Mouse (Mus musculus): Measurements from ENCODE around the gene Grk2. TPM values are rescaled to one million over a fixed set of nuclear protein-coding genes. Genes with fewer than 3 reads are reported as not detected.

The Grk2 gene
- total and polyA plus RNA-seq, 2 experiments from 2014 or later: 7.8 to 50.4 TPM

DNA sequence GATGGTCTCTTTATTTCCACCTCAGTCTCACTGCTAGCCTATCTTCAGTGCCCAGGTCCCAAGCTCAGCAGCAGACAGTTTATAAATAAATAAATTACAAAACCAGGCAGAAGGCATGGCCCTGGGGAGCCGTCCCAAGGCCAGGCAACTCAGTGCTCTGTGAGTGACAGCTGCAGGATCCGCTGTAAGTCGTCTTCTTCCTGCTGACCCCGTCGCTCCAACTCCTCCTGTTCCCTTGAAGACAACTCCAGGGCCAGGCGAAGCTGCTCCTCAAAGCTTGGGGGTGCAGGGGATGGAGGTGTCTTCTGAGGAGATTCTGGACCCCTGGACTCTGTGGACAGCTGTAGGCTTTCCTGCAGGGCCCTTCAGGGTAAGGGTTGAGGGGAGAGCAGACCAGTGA is 35.8 kb downstream of the Grk2 start:
- H3K4me2 ChIP-seq (ENCODE audit: low read depth, low read length): no peak overlapping the region
- H3K36me3 ChIP-seq (replicated peaks; ENCODE audit: control insufficient read depth, insufficient read depth, low read length): no peaks in the 10 kb centered on the region
- DNase-seq (ENCODE audit: low spot score): no peak
- H3K9ac ChIP-seq (replicated peaks; ENCODE audit: low read depth, low read length): no peak overlapping the region
- no peaks in the 10 kb centered on the region for H3K4me1 ChIP-seq (ENCODE audit: control insufficient read depth, insufficient read depth)
- no peak for TF ChIP-seq EP300 (IDR thresholded peaks at IDR 0.05; ENCODE audit: low read depth)
- TF ChIP-seq CTCF (IDR thresholded peaks at IDR 0.05; ENCODE audit: low read depth): no peak
- no peak overlapping the region for H3K4me3 ChIP-seq (ENCODE audit: low read depth, low read length)
- no peaks in the 10 kb centered on the region for H3K9me3 ChIP-seq (replicated peaks; ENCODE audit: control insufficient read depth, low read length)
- H3K27ac ChIP-seq (ENCODE audit: low read depth): no peak overlapping the region
- ATAC-seq (ENCODE audit: insufficient read depth, low read depth): no peak
- WGBS: 60% methylated on average over 6 of the region's 6 CpGs
- peaks cover 7% of the 10 kb centered on the region; the same call in 1 of the 2 replicates for H3K27me3 ChIP-seq (ENCODE audit: control insufficient read depth, insufficient read depth, low read length)

DNA sequence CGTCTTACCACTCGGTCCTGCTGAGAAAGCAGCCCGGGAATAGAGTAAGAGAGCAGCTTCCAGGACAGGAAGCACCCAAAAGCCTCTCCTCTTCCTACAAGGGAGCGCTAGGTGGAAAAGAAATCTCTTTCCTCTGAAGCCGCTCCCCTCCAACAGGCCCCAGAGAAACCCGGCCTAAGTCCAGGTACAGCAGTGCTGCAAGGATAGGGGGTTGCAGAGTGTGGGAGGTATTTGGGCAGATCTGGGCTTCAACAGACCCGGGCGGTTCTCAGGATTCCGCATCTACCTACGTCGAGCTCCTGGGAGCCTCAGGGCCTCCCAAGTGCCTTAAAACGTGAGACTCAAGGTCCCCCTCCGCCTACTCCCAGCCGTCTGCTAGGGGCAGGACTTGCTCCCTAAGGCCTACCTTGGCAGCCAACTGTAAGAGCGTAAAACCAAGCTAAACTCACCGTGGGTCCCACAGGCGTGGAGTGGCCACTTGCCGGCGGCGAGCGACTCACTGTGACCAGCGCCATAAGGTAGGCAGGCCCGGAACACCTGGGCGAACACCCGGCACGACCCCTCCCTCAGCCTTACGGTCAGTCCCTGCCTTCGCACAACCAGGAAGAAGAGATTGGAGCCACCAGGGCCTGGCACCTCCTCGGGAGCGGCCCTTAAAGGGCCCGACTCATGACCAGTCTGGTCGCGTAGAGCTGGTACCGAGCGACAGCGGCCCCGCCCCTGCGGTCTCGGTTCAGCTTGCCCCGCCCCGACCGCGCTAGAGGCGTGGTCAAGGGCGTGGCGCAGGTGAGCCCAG is 37.3 kb downstream of the Grk2 start, which contains the start of gene Ssh3:
Gene Ssh3, minus strand, starts transcription at position 615 of the 796 bp plus-strand sequence.
- Histone ChIP-seq H3K9me3 (replicated peaks; ENCODE audit: control insufficient read depth, low read length) (no peaks in the 10 kb centered on the region), H3K36me3 (replicated peaks; ENCODE audit: control insufficient read depth, insufficient read depth, low read length) (no peaks in the 10 kb centered on the region), H3K9ac (replicated peaks; ENCODE audit: low read depth, low read length) (peak within 1 kb of the TSS; percentile 54), H3K4me3 (ENCODE audit: low read depth, low read length) (peak within 1 kb of the TSS; percentile 48), H3K27me3 (ENCODE audit: control insufficient read depth, insufficient read depth, low read length) (peaks cover 7% of the 10 kb centered on the region; the same call in 1 of the 2 replicates), H3K4me2 (ENCODE audit: low read depth, low read length) (peak within 1 kb of the TSS; percentile 73), H3K4me1 (ENCODE audit: control insufficient read depth, insufficient read depth) (no peaks in the 10 kb centered on the region), H3K27ac (ENCODE audit: low read depth) (no peak within 1 kb of the TSS)
- peak; percentile 49 for DNase-seq (ENCODE audit: low spot score)
- peak; percentile 76 for ATAC-seq (ENCODE audit: insufficient read depth, low read depth)
- 8% methylated on average over 46 of the region's 46 CpGs for WGBS
- TF ChIP-seq EP300 (IDR thresholded peaks at IDR 0.05; ENCODE audit: low read depth) (no peak), CTCF (IDR thresholded peaks at IDR 0.05; ENCODE audit: low read depth) (no peak)

DNA sequence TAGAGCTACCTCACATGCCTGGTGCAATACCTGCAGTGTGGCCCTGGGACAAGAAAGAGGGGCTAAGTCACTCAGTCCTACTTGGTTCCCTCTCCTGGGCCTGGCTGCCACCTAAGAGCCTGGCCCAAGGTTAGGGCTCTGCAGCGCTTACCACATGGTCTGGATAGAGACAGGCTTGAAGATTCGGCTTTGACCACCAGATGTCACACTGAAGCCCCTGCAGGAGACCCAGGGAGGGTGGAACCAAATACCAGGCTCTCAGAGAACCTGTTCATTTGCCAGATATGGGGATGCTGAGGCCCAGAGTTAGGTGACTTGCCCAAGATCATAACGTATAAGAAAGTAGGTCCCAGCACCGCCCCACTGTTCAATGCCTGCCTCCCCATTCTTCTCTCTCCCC is 40.1 kb downstream of the Grk2 start:
- no peaks in the 10 kb centered on the region for H3K9me3 ChIP-seq (replicated peaks; ENCODE audit: control insufficient read depth, low read length)
- 67% methylated on average over 4 of the region's 4 CpGs for WGBS
- H3K4me2 ChIP-seq (ENCODE audit: low read depth, low read length): no peak overlapping the region
- no peak overlapping the region for H3K4me3 ChIP-seq (ENCODE audit: low read depth, low read length)
- ATAC-seq (ENCODE audit: insufficient read depth, low read depth) (no peak), DNase-seq (ENCODE audit: low spot score) (no peak)
- H3K4me1 ChIP-seq (ENCODE audit: control insufficient read depth, insufficient read depth): no peaks in the 10 kb centered on the region
- TF ChIP-seq CTCF (IDR thresholded peaks at IDR 0.05; ENCODE audit: low read depth) (no peak), EP300 (IDR thresholded peaks at IDR 0.05; ENCODE audit: low read depth) (no peak)
- H3K27ac ChIP-seq (ENCODE audit: low read depth): no peak overlapping the region
- H3K27me3 ChIP-seq (ENCODE audit: control insufficient read depth, insufficient read depth, low read length): peaks cover 7% of the 10 kb centered on the region; the same call in 1 of the 2 replicates
- no peak overlapping the region for H3K9ac ChIP-seq (replicated peaks; ENCODE audit: low read depth, low read length)
- no peaks in the 10 kb centered on the region for H3K36me3 ChIP-seq (replicated peaks; ENCODE audit: control insufficient read depth, insufficient read depth, low read length)

DNA sequence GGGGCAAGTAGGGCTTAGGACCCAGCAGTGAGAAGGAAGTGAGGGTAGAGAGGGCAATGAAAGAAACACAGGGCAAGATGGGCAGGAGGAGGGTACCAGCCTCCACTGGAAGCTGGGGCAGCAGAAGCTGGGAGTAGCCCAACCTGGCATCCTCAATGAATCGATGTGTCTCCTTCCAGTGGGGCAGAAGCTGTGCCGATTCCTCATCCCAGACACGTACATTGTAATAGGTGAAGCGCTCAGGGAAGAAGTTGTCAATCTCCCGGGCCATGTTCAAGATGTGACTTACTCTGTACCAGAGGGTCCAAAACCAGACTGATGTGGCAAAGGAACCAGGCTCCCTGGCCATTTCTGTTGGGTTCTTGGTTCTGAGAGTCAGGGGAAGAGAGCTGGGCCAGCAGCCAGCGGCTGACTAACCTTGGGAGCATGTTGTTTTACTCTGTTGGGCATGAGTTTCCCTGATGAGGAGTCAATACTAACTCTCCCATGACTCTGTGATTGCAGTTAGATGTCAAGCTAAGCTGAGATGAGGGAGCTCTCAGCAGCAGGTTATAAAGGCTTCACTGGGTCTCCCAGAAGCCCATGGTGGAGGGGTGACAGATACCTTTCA is 41.7 kb downstream of the Grk2 start:
- DNase-seq (ENCODE audit: low spot score) (no peak), ATAC-seq (ENCODE audit: insufficient read depth, low read depth) (no peak)
- Histone ChIP-seq H3K4me1 (ENCODE audit: control insufficient read depth, insufficient read depth) (no peaks in the 10 kb centered on the region), H3K27me3 (ENCODE audit: control insufficient read depth, insufficient read depth, low read length) (no peaks in the 10 kb centered on the region), H3K27ac (ENCODE audit: low read depth) (no peak overlapping the region), H3K9ac (replicated peaks; ENCODE audit: low read depth, low read length) (no peak overlapping the region), H3K4me3 (ENCODE audit: low read depth, low read length) (no peak overlapping the region), H3K4me2 (ENCODE audit: low read depth, low read length) (no peak overlapping the region), H3K9me3 (replicated peaks; ENCODE audit: control insufficient read depth, low read length) (no peaks in the 10 kb centered on the region), H3K36me3 (replicated peaks; ENCODE audit: control insufficient read depth, insufficient read depth, low read length) (no peaks in the 10 kb centered on the region)
- TF ChIP-seq EP300 (IDR thresholded peaks at IDR 0.05; ENCODE audit: low read depth) (no peak), CTCF (IDR thresholded peaks at IDR 0.05; ENCODE audit: low read depth) (no peak)
- 92% methylated on average over 6 of the region's 6 CpGs for WGBS

DNA sequence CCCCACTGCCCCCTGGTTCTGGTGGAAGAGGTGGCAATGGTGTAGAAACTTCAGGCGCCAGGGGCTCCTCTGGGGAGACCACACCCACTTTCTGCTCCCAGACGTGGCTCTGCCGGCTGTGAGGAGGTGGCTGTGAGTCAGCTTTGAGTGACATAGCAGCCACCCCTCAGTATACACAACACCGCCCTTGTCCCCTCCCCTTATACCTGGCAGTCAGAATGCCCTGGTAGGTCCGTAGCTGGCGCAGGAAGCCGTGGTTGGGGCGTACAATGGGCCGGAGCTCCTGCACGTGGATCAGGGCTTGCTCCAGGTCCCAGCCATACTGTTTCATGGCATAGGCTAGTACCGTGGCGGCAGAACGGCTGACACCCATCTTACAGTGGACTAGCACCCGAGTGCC is 42.3 kb downstream of the Grk2 start:
- WGBS: 74% methylated on average over 14 of the region's 14 CpGs
- no peaks in the 10 kb centered on the region for H3K36me3 ChIP-seq (replicated peaks; ENCODE audit: control insufficient read depth, insufficient read depth, low read length)

More for the DNA sequence above, 42.3 kb downstream of the Grk2 start:
- no peak for TF ChIP-seq EP300 (IDR thresholded peaks at IDR 0.05; ENCODE audit: low read depth)
- TF ChIP-seq CTCF (IDR thresholded peaks at IDR 0.05; ENCODE audit: low read depth): no peak
- Histone ChIP-seq H3K27me3 (ENCODE audit: control insufficient read depth, insufficient read depth, low read length) (no peaks in the 10 kb centered on the region), H3K4me2 (ENCODE audit: low read depth, low read length) (no peak overlapping the region), H3K9ac (replicated peaks; ENCODE audit: low read depth, low read length) (no peak overlapping the region), H3K4me1 (ENCODE audit: control insufficient read depth, insufficient read depth) (no peaks in the 10 kb centered on the region), H3K9me3 (replicated peaks; ENCODE audit: control insufficient read depth, low read length) (no peaks in the 10 kb centered on the region), H3K4me3 (ENCODE audit: low read depth, low read length) (no peak overlapping the region), H3K27ac (ENCODE audit: low read depth) (no peak overlapping the region)
- no peak for ATAC-seq (ENCODE audit: insufficient read depth, low read depth)
- DNase-seq (ENCODE audit: low spot score): no peak

All from heart, postnatal 0 days (tissue).